Mouse (Mus musculus): ENCODE results near the gene Mlh3. TPM values are rescaled to one million over a fixed set of nuclear protein-coding genes. Genes with fewer than 3 reads are reported as not detected.

Mlh3 gene
- total RNA-seq, 2 experiments from 2014 or later, result 12.6 to 13.1 TPM

GRCm38 (mm10) chr12:85199954-85200353 is 70.4 kb downstream of the Mlh3 start:
- DNase-seq (ENCODE audit: extremely low spot score in 1 of 2, low spot score in 2 of 2), result no peak
- intact Hi-C loops (cut with DNase I), result no loop called here

DNA sequence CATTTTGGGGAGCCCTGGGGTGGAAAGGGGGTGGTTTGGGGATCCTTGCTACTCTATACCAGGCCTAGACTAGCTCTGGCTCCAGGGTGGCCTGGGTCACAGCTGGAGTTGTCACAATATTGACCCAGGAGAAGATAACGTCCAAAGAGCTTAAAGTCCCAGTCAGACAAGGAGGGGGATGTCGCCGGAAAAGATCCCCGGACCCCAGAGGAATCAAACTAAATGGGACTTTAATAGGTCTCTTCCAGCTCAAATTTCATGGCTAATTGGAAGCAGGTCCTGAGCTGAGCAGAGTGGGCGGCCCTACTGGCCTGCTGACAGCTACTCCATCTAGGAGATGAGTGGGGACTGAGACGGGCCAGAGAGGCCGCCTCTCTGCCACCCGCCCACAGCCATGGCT is 72.5 kb downstream of the Mlh3 start:
- DNase-seq (ENCODE audit: extremely low spot score in 1 of 2, low spot score in 2 of 2), result no peak
- intact Hi-C loops (cut with DNase I), result no loop called here

GRCm38 (mm10) chr12:85197371-85197770 is 73.0 kb downstream of the Mlh3 start:
- intact Hi-C loops (cut with DNase I), result no loop called here
- no peak for DNase-seq (ENCODE audit: extremely low spot score in 1 of 2, low spot score in 2 of 2)

GRCm38 (mm10) chr12:85196191-85196590 is 74.2 kb downstream of the Mlh3 start:
- intact Hi-C loops (cut with DNase I), result no loop called here
- DNase-seq (ENCODE audit: extremely low spot score in 1 of 2, low spot score in 2 of 2), result no peak

GRCm38 (mm10) chr12:85195086-85195485 is 75.3 kb downstream of the Mlh3 start:
- DNase-seq (ENCODE audit: extremely low spot score in 1 of 2, low spot score in 2 of 2), result no peak
- intact Hi-C loops (cut with DNase I), result no loop called here

- peak; percentile 36 to 88 for DNase-seq (ENCODE audit: extremely low spot score in 1 of 2, low spot score in 2 of 2)
- intact Hi-C loops (cut with DNase I), result no loop called here
Observed at GRCm38 (mm10) chr12:85194623-85195018, 75.8 kb downstream of the Mlh3 start.

- DNase-seq (ENCODE audit: extremely low spot score in 1 of 2, low spot score in 2 of 2), result no peak
- intact Hi-C loops (cut with DNase I), result no loop called here
Observed at GRCm38 (mm10) chr12:85193923-85194622, 76.3 kb downstream of the Mlh3 start.

- DNase-seq (ENCODE audit: extremely low spot score in 1 of 2, low spot score in 2 of 2), result no peak
- intact Hi-C loops (cut with DNase I), result no loop called here
Observed at GRCm38 (mm10) chr12:85193146-85193545, 77.3 kb downstream of the Mlh3 start.

DNA sequence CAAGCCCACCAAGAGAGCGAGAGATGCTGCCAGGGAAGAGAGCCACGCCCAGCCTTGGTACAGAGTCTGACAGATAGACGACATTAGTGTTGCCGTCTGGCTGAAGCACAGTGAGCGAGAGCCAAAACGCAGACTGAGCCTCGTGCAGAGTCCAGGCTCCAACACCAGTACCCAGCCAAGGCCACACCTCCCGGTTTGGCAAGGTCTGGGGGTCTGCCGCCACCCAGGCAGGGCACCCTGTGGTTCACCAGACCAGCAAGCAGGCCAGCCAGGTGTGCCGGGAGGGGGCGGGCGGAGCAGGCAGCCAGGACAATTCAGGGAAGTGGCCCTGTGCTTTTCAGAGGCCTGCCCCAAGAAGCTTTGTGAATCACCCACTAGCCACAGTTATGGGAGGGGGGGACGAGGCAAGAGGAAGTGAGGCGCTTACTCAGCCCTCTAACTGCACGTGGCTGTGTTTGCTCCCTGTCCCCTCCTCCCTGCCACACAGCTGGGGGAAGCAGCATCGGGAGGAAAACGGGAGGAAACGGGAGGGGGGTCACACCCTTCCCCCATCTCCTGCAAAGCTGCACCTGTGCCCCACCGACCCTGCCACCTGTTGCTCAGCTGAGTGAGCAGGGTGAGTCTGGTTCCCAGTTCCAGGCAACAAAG is 77.8 kb downstream of the Mlh3 start:
- DNase-seq (ENCODE audit: extremely low spot score in 1 of 2, low spot score in 2 of 2), result peak in 1 of 2 experiments; percentile 69
- intact Hi-C loops (cut with DNase I), result no loop called here

DNA sequence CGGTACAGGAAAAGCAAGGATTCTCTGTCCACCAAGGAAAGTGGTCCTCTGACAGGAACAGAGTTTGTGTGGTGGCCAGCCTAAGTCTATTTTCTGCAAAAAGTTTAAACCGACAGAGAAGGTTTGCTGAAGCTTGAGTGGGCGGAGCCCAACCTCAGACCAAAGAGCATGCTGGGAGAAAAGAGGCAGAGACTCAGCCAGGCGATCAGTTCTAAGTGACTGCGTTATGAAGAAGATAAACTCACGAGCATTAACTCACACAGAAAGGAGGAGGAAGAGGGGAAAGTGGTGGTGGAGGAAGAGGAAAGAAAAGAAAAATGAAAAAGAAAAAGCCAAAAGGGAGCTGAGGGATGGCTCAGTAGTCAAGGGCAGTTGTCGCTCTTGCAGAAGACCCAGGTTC is 80.1 kb downstream of the Mlh3 start:
- no peak for DNase-seq (ENCODE audit: extremely low spot score in 1 of 2, low spot score in 2 of 2)
- intact Hi-C loops (cut with DNase I), result no loop called here

DNA sequence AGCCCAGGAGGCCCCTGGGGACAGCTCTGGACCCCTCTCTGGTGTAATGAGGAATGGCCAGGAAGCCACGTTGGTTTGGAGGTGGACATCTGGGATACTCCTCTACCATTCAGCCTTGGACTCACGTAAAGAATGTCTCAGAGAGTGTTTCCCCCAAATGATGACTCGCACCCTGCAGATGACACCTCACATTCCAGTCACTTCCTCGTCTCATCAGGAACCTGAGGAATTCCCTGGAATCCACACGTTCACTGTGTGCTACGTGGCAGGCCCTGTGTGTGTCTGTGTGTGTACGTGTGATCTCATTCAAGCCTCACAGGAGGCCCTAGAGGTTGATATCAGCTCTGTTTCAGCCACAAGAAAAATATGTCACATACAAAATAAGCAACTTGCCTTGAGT is 84.0 kb downstream of the Mlh3 start:
- DNase-seq (ENCODE audit: extremely low spot score in 1 of 2, low spot score in 2 of 2), result no peak
- intact Hi-C loops (cut with DNase I), result no loop called here

- DNase-seq (ENCODE audit: extremely low spot score in 1 of 2, low spot score in 2 of 2), result no peak
- intact Hi-C loops (cut with DNase I), result no loop called here
Observed at GRCm38 (mm10) chr12:85185810-85186209, 84.6 kb downstream of the Mlh3 start.

Small RNAs within 50 kb of the gene (microRNA-seq; reads per million reads assigned to microRNA genes)
- gene Mir6938, result 0.86 reads per million

Other genes with a start within 250 kb of the Mlh3 start
- 1 to 10 TPM in 1 of 2 experiments, under 1 TPM in 1; 0.51 to 1.0 TPM for gene Prox2, start 159.8 kb downstream of the Mlh3 start, total RNA-seq (2021)
- gene Dlst, start 159.8 kb downstream of the Mlh3 start, total RNA-seq (2021), result 100 to 1,000 TPM; 171 to 180 TPM
- 10 to 100 TPM; 38.8 to 39.5 TPM for gene Rps6kl1, start 119.3 kb downstream of the Mlh3 start, total RNA-seq (2021)
- 1 to 10 TPM; 3.9 to 4.8 TPM for gene Pgf, start 92.8 kb downstream of the Mlh3 start, total RNA-seq (2021)
- 10 to 100 TPM; 60.8 to 61.7 TPM for gene Eif2b2, start 51.1 kb downstream of the Mlh3 start, total RNA-seq (2021)
- 10 to 100 TPM; 19.2 to 23.1 TPM for gene Acyp1, start 17.8 kb upstream of the Mlh3 start, total RNA-seq (2021)
- gene Zc2hc1c, start 18.0 kb upstream of the Mlh3 start, total RNA-seq (2021), result 1 to 10 TPM in 1 of 2 experiments, under 1 TPM in 1; 0.86 to 1.1 TPM
- 10 to 100 TPM; 24.5 to 26.3 TPM for gene Nek9, start 68.8 kb upstream of the Mlh3 start, total RNA-seq (2021)
- 100 to 1,000 TPM; 151 to 158 TPM for gene Tmed10, start 104.2 kb upstream of the Mlh3 start, total RNA-seq (2021)
- gene Fos, start 203.3 kb upstream of the Mlh3 start, total RNA-seq (2021), result 10 to 100 TPM; 11.0 to 14.8 TPM

All from left cerebral cortex, postnatal 10 days (tissue).